Mouse (Mus musculus) brain, adult 2 months (tissue): ENCODE results near the gene Znrf1.
A peak's percentile ranks its signal among the peaks of the same experiment; 100 is the strongest.

ENCODE experiments used
- DNase-seq: peaks from one replicate; pipeline ENCODE4 v3.0.0; 2011; ENCODE audit warnings: low read depth, low spot score

Gene Znrf1

GRCm38 (mm10) chr8:111628894-111629501 is 93.1 kb downstream of the Znrf1 start:
- DNase-seq, result no peak

DNA sequence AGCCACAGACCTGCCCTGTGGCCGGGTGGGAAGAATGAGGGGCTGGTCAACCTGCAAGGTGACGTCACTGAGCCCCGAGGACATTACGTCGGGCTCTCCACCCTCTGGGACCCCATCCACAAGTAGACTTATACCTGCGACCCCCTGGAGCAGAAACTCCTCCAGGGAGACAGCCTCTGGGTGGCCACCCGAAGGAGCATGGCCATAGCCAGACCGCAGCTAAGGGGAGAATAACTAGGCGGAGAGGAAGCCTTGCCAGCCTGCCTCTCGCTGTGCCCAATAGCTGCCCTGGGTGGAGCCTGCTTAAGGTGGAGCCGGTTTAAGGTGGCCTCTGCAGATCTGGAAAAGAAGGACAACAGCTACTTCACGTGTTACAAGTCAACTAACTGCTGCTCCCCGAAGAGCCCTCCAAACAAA is 94.2 kb downstream of the Znrf1 start, which contains the start of gene Ldhd:
Gene Ldhd (minus strand): TSS at position 270 of the 417 bp plus-strand sequence.
- peak; percentile 91 for DNase-seq

GRCm38 (mm10) chr8:111631589-111631988 is 95.7 kb downstream of the Znrf1 start:
- DNase-seq, result peak; percentile 81

- no peak for DNase-seq
Measured at GRCm38 (mm10) chr8:111632976-111633375, 97.1 kb downstream of the Znrf1 start.

GRCm38 (mm10) chr8:111638086-111638485 is 102.2 kb downstream of the Znrf1 start:
- DNase-seq, result no peak

GRCm38 (mm10) chr8:111641064-111641463 is 105.2 kb downstream of the Znrf1 start:
- peak; percentile 43 for DNase-seq

DNA sequence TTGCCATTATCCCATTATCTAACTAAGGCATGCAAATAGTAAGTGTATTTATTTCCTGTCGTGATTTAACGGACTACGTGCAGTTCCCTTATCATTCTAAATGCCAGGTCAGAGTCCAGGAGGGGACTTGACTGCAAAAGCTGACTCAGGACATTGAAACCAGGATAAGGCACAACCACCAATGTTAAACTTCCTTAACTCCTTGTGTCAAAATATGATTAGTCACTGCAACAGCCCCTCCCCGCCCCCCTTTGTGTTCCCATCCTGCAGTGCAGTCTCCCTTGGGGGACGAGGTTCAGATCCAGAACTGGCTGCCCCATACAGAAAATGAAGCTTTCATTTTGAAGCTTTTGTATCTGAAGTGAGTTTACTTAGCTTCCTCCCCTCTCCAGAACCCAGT is 106.6 kb downstream of the Znrf1 start:
- DNase-seq, result no peak

- no peak for DNase-seq
Measured at GRCm38 (mm10) chr8:111642939-111643263, 107.0 kb downstream of the Znrf1 start.

GRCm38 (mm10) chr8:111643264-111644141 is 107.6 kb downstream of the Znrf1 start, which contains the start of gene Zfp1:
Gene Zfp1, plus strand, starts transcription at chr8:111643401.
- peak; percentile 99 for DNase-seq

GRCm38 (mm10) chr8:111644286-111645051 is 108.6 kb downstream of the Znrf1 start:
- DNase-seq, result peak; percentile 43

DNA sequence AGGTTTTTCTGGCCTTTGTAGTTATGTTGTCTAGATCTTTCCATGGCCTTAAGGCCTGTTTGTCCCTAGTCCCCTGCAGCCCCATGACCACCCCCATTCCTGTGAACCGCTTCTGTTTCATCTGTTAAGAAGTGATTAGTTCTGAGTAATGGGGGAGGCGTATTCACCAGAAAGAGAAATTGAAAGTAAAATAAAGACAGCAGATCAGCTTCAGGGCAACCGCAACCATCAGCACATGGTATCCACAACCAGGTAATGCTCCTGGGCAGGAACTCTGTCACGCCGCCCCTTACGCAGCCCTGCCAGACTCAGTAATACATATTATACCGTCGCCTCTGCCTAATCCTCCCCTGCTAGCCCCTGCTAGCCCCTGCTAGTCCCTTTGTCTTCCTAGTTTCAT is 109.8 kb downstream of the Znrf1 start:
- no peak for DNase-seq

DNA sequence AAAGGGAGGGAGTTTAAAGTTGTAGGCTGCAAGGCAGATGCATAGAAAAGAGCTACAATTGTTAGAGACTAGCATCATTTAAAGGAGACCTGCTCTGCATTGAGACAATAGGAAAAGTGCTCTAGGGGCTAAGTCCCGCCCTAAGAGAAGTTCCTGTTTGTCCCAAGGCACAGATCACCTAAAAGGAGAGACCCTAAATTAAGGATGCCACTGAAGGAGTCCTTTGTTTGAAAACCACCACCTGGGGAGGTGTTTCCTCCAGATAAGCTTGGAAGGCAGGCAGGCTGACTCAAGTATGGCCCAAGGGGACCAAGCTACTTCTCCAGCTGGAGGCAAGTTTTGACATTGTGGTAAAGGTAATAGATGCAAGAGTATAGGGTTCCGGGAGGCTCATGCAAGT is 112.9 kb downstream of the Znrf1 start:
- DNase-seq, result no peak

DNA sequence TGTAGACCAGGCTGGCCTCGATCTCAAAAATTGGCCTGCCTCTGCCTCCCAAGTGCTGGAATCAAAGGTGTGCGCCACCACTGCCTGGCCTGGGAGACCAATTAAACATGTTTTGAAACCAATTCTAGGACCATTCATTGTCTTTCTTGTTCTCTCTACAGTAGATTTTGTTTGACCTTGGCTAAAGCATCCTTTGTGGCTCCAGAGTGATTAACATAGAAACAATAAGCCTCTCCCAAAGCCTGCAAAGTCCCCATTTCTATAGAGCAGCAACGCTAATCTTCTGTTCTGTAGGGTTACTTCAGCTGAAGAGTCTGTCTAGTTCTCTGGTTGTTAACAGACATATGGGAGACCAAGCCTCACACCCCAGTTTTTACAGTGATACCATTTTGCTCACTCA is 114.8 kb downstream of the Znrf1 start:
- no peak for DNase-seq

GRCm38 (mm10) chr8:111653524-111653923 is 117.6 kb downstream of the Znrf1 start:
- DNase-seq, result no peak

DNA sequence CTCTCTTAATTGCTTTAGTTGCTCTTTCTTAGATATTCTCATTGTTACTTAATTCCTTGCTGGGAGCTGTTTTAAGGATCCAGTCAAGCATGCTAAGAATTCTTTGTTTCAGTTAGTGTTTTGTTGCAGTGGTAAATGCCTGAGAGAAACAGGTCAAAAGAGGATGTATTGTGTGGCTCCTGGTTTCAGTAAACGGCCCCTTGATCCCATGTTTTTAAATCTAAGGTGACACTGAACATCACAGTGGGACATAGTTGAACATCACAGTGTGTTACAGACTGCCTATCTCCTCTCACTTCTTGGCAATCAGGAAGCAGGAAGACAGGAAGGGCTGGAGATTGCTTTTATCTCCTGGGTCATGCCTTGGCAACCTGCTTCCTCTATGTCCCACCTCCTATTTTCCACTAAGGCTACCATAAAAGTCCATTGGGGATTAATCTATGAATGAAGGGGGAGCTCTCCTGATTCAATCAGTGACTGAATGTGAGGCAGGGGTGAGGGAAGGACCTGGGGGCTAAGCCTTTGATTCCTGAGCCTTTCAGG is 121.5 kb downstream of the Znrf1 start:
- no peak for DNase-seq

DNA sequence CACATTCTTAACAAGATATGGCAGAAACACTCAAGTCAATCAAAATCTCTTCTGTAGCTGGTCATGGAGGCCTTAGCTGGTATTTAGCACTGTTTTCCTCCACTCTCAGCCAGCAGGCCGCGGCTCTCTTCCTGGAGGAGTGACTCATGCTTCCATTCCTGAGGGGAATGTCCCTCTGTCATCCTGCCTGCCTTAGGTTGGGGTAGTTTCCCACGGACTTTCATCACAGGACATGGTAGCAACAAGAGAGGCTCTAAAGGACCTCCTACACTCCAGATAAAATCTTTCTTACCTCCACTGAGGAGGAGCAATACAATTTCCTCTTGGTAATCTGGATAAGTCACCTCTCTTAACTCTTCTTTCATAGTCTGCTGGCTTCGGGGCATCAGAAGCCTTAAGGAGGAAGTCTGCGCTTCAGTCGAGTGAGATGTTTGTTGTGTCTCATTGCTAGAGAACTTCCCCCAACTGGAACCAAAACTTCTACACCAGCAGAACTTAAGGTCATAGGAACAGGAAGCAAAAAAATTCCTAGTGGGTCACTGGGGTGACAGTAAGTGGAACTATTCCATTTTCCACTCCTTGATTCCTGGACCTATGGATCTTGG is 123.0 kb downstream of the Znrf1 start:
- peak; percentile 64 for DNase-seq

DNA sequence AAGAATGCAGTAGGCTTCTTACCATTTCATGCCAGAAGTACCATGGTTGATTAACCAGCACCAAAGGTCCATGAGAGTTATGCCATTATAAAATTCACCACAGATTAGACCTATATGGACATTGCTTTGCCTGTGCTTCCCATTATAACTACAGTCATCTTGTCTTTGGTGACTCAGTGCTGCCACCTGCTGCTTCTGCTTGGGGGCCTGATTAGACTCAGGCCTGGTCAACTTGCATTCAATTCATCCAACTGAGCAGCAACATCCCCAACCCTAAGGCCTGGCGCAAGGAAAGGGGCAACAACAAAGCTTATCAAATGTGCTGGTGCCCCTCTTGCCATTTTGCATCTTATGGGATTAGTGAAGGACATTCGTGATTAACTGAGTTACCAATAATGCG is 126.6 kb downstream of the Znrf1 start:
- peak; percentile 87 for DNase-seq

- peak; percentile 45 for DNase-seq
Measured at GRCm38 (mm10) chr8:111666751-111667150, 130.9 kb downstream of the Znrf1 start.
